14 mouse cellular contexts compared by ENCODE assay signal in the genomic region with DNA sequence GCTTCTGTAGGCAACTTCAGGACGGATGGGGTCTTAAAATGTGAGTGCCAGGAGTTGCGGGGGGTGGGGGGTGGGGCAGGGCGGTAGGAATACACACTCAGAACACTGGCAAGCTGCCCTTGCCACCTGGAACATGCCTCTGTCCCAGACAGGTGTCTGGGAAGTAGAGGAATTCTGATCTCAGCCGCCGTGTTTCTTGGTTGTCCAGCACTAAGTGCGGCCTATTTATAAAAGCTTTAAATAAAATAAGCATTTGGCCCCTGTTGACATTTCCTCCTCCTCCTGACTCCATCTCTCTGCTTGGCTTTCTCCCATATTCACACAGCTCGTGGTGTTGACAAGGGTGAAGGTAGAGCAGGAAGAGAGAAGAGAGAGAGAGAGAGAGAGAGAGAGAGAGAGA.
A peak's percentile ranks its signal among the peaks of the same experiment; 100 is the strongest.
DNase-seq lines count a peak whose midpoint lies in the region; ATAC-seq and TF ChIP-seq lines count a peak whose summit lies in the region.
"Had no signal": no experiment of that assay in that cellular context is flagged by ENCODE, and none has a peak within 500 bp of the region (broad histone marks: within the 10 kb centered on the region; RNA-seq: fewer than 3 reads in every experiment).

No protein-coding gene starts in this region.

- peak; percentile 85 for ATAC-seq in heart, embryonic 16.5 days (replicated peaks; ENCODE audit: extremely low read depth, insufficient read depth, low FRiP score)
- no peak for ATAC-seq in stomach, embryonic 14.5 days (ENCODE audit: insufficient number of reproducible peaks, insufficient read depth, low FRiP score, low read depth)
- ATAC-seq in CD4-positive, CD25-positive, alpha-beta regulatory T cell, adult 4 months = no peak
- ATAC-seq in granulocyte monocyte progenitor cell, adult 5-6 weeks (replicated peaks; ENCODE audit: poor library complexity, severe bottlenecking) = no peak
- ATAC-seq: midbrain, embryonic 15.5 days had no signal

- TF ChIP-seq EP300 in heart, adult 2 months (IDR thresholded peaks at IDR 0.05; ENCODE audit: insufficient read depth, low read depth, low read length) = no peak

- no peak for TF ChIP-seq CTCF in heart, adult 2 months (IDR thresholded peaks at IDR 0.05)

- no peak overlapping the region for H3K9ac ChIP-seq in heart, adult 2 months (ENCODE audit: low read depth, low read length)
- H3K9ac ChIP-seq in heart, embryonic 16.5 days (ENCODE audit: low read length) = peak overlapping the region; percentile 11; the same call in 1 of the 2 replicates
- no peak overlapping the region for H3K9ac ChIP-seq in stomach, embryonic 14.5 days (replicated peaks; ENCODE audit: low read depth, low read length)
- H3K9ac ChIP-seq: limb, embryonic 13.5 days; liver, embryonic 15.5 days; midbrain, embryonic 15.5 days had no signal

- no peaks in the 10 kb centered on the region for H3K9me3 ChIP-seq in heart, embryonic 16.5 days (replicated peaks; ENCODE audit: control insufficient read depth, low read length)
- H3K9me3 ChIP-seq in stomach, embryonic 14.5 days (ENCODE audit: control insufficient read depth, low read depth, low read length) = no peaks in the 10 kb centered on the region
- H3K9me3 ChIP-seq: limb, embryonic 13.5 days; liver, embryonic 15.5 days; midbrain, embryonic 15.5 days had no signal

- no peak for DNase-seq in heart, adult 2 months
- no peak for DNase-seq in heart, adult 11 months
- peak; percentile 35 for DNase-seq in kidney, postnatal 10 days
- no peak for DNase-seq in kidney, adult 8-10 months
- DNase-seq: adrenal gland, adult 8-10 months; cerebellum, adult 11-12 months had no signal

- no peaks in the 10 kb centered on the region for H3K79me2 ChIP-seq in heart, adult 2 months (replicated peaks; ENCODE audit: control insufficient read depth, insufficient read depth, low read length)

- peaks cover 6% of the 10 kb centered on the region; the same call in 1 of the 2 replicates for H3K4me1 ChIP-seq in heart, adult 2 months (ENCODE audit: control insufficient read depth, insufficient read depth, low read length)
- H3K4me1 ChIP-seq in heart, embryonic 16.5 days (ENCODE audit: control insufficient read depth, insufficient read depth, low read length) = peaks cover 60% of the 10 kb centered on the region
- peaks cover 17% of the 10 kb centered on the region for H3K4me1 ChIP-seq in stomach, embryonic 14.5 days (ENCODE audit: control insufficient read depth, insufficient read depth, low read length)
- H3K4me1 ChIP-seq: liver, embryonic 15.5 days; midbrain, embryonic 15.5 days had no signal

- no peaks in the 10 kb centered on the region for H3K27me3 ChIP-seq in heart, adult 2 months (ENCODE audit: control insufficient read depth, insufficient read depth, low read length)
- H3K27me3 ChIP-seq in heart, embryonic 16.5 days (ENCODE audit: control insufficient read depth, insufficient read depth, low read length) = no peaks in the 10 kb centered on the region
- no peaks in the 10 kb centered on the region for H3K27me3 ChIP-seq in stomach, embryonic 14.5 days (ENCODE audit: control insufficient read depth, insufficient read depth, low read length)
- H3K27me3 ChIP-seq: limb, embryonic 13.5 days; liver, embryonic 15.5 days; midbrain, embryonic 15.5 days had no signal

- H3K36me3 ChIP-seq in heart, adult 2 months (ENCODE audit: control insufficient read depth, insufficient read depth, low read length) = no peaks in the 10 kb centered on the region
- H3K36me3 ChIP-seq in heart, embryonic 16.5 days (ENCODE audit: control insufficient read depth, insufficient read depth) = no peaks in the 10 kb centered on the region
- no peaks in the 10 kb centered on the region for H3K36me3 ChIP-seq in stomach, embryonic 14.5 days (ENCODE audit: control insufficient read depth, insufficient read depth, low read length)
- H3K36me3 ChIP-seq: limb, embryonic 13.5 days; liver, embryonic 15.5 days; midbrain, embryonic 15.5 days had no signal

- no peak overlapping the region; the same call in 1 of the 2 replicates for H3K4me2 ChIP-seq in heart, embryonic 16.5 days (ENCODE audit: low read depth, low read length)
- H3K4me2 ChIP-seq in stomach, embryonic 14.5 days (replicated peaks; ENCODE audit: low read depth, low read length) = no peak overlapping the region
- H3K4me2 ChIP-seq: limb, embryonic 13.5 days; liver, embryonic 15.5 days; midbrain, embryonic 15.5 days had no signal

- intact Hi-C loops in heart, adult 2 months (cut with DNase I) = no loop called here

- 33% methylated on average over 7 of the region's 7 CpGs for WGBS in heart, adult 2 months
- 22% methylated on average over 7 of the region's 7 CpGs for WGBS in heart, embryonic 16.5 days
- 28% methylated on average over 7 of the region's 7 CpGs for WGBS in stomach, embryonic 14.5 days

- H3K4me3 ChIP-seq in heart, adult 2 months = no peak overlapping the region
- no peak overlapping the region for H3K4me3 ChIP-seq in heart, embryonic 16.5 days (ENCODE audit: low read length)
- no peak overlapping the region for H3K4me3 ChIP-seq in stomach, embryonic 14.5 days (ENCODE audit: low read depth, low read length)
- H3K4me3 ChIP-seq: left cerebral cortex, adult 2 months; limb, embryonic 13.5 days; liver, embryonic 15.5 days; midbrain, embryonic 15.5 days had no signal

- no peak for TF ChIP-seq POLR2A in heart, adult 2 months (IDR thresholded peaks at IDR 0.05; ENCODE audit: insufficient read depth, low read depth, low read length)

- H3K27ac ChIP-seq in heart, adult 2 months = peak overlapping the region; percentile 65
- peak overlapping the region; percentile 99 for H3K27ac ChIP-seq in heart, embryonic 16.5 days (ENCODE audit: low read length)
- peak overlapping the region; percentile 87 for H3K27ac ChIP-seq in stomach, embryonic 14.5 days (ENCODE audit: low read length)
- H3K27ac ChIP-seq: limb, embryonic 13.5 days; liver, embryonic 15.5 days; midbrain, embryonic 15.5 days had no signal
